Mouse (Mus musculus): ENCODE measurements around the gene Nosip. TPM values are rescaled to one million over a fixed set of nuclear protein-coding genes. Genes with fewer than 3 reads are reported as not detected.
"Not testable (repeated sequence)": the region's sequence is repeated elsewhere in the genome, so short reads cannot be mapped to it uniquely, and the experiment has no call there.

Gene Nosip
- polyA plus RNA-seq, 1 experiment = 115 TPM

DNA sequence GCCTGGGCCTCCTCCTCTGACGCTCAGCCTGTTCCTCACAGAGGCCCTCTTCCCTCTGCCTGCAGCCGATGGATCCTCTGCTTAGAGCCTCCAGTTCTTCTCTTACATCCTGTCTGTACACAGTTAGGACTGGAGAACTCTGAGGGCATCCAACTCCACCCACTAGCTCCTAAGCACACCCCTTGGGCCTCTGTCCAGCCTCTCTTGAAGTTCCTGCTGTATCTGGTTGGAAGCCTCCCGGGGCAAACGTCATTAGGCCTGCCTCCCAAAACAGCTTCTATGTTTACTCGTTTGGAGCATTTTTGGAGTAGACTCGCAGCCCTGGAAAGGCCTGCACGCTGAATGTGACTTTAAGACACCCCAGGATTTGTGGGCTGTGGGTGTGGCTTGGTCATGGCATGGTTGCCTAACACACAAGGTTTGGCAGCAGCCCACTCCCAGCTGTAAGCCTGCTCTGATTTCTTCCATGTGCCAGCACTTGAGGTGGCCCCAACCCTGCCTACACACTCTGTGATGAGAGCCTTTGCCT lies 41.5 kb downstream of the Nosip start, which contains the start of gene Fcgrt:
Gene Fcgrt, minus strand, starts transcription at position 200 of the 529 bp plus-strand sequence.
- Histone ChIP-seq H3K27ac (ENCODE audit: control insufficient read depth, insufficient read depth, low read depth, low read length) (peak within 1 kb of the TSS; percentile 84), H3K27me3 (ENCODE audit: control insufficient read depth, insufficient read depth, low read length) (no peaks in the 10 kb centered on the region), H3K4me1 (ENCODE audit: control insufficient read depth, insufficient read depth, low read length) (no peaks in the 10 kb centered on the region), H3K36me3 (ENCODE audit: control insufficient read depth, insufficient read depth, low read length) (no peaks in the 10 kb centered on the region), H3K4me3 (ENCODE audit: control insufficient read depth, low read depth, low read length) (peak within 1 kb of the TSS; percentile 70)
- no peak for TF ChIP-seq CTCF (IDR thresholded peaks at IDR 0.05; ENCODE audit: control insufficient read depth, insufficient read depth, insufficient replicate concordance, low read depth, low read length)
- 0 out of 2 replicates have a peak, but pooled peaks have one; percentile 16 for TF ChIP-seq POLR2A (IDR thresholded peaks at IDR 0.05; ENCODE audit: control insufficient read depth, low read depth, low read length)

DNA sequence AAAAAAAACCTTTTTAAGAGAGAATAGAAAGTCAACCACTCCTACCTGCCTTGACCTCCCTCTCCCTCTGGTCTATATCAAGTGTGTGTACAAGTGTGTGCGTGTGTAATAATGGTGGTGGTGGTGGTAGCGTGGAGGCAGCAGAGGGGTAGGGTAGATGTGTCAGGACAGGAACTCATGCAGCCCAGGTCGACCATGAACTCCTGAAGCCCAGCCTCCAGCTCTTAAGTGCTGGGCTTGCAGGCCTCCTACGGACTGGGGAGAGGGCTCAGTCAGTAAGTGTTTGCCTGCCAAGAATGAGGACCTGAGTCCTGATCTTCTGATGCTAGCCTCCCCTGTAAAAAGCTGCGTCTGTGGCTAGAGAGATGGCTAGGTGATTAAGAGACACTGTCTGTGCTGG lies 42.7 kb downstream of the Nosip start:
- no peak for TF ChIP-seq CTCF (IDR thresholded peaks at IDR 0.05; ENCODE audit: control insufficient read depth, insufficient read depth, insufficient replicate concordance, low read depth, low read length)
- no peak for TF ChIP-seq POLR2A (IDR thresholded peaks at IDR 0.05; ENCODE audit: control insufficient read depth, low read depth, low read length)
- H3K4me3 ChIP-seq (ENCODE audit: control insufficient read depth, low read depth, low read length) = no peak overlapping the region
- H3K27ac ChIP-seq (ENCODE audit: control insufficient read depth, insufficient read depth, low read depth, low read length) = no peak overlapping the region
- no peaks in the 10 kb centered on the region for H3K27me3 ChIP-seq (ENCODE audit: control insufficient read depth, insufficient read depth, low read length)
- no peaks in the 10 kb centered on the region for H3K36me3 ChIP-seq (ENCODE audit: control insufficient read depth, insufficient read depth, low read length)
- H3K4me1 ChIP-seq (ENCODE audit: control insufficient read depth, insufficient read depth, low read length) = no peaks in the 10 kb centered on the region

DNA sequence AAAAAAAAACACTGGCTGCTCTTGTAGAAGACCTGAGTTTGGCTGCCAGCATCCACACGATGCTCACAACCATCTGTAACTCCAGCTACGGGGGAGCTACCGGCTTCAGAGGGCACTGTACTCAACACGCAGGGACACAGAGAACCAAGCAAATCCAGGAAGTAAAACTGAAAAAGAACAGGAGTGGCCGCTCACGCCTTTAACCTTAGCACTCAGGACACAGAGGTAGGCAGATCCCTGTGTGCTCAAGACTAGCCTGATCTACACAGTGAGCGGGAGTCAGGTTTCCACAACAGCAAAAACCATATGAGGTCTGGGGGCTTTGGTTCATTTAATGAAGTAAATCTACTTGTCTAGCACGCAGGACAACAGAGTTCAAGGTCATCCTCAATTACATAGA lies 43.3 kb downstream of the Nosip start:
- TF ChIP-seq CTCF (IDR thresholded peaks at IDR 0.05; ENCODE audit: control insufficient read depth, insufficient read depth, insufficient replicate concordance, low read depth, low read length) (no peak), POLR2A (IDR thresholded peaks at IDR 0.05; ENCODE audit: control insufficient read depth, low read depth, low read length) (no peak)
- H3K4me1 ChIP-seq (ENCODE audit: control insufficient read depth, insufficient read depth, low read length) = no peaks in the 10 kb centered on the region
- H3K4me3 ChIP-seq (ENCODE audit: control insufficient read depth, low read depth, low read length) = no peak overlapping the region
- no peaks in the 10 kb centered on the region for H3K36me3 ChIP-seq (ENCODE audit: control insufficient read depth, insufficient read depth, low read length)
- no peaks in the 10 kb centered on the region for H3K27me3 ChIP-seq (ENCODE audit: control insufficient read depth, insufficient read depth, low read length)
- no peak overlapping the region for H3K27ac ChIP-seq (ENCODE audit: control insufficient read depth, insufficient read depth, low read depth, low read length)

DNA sequence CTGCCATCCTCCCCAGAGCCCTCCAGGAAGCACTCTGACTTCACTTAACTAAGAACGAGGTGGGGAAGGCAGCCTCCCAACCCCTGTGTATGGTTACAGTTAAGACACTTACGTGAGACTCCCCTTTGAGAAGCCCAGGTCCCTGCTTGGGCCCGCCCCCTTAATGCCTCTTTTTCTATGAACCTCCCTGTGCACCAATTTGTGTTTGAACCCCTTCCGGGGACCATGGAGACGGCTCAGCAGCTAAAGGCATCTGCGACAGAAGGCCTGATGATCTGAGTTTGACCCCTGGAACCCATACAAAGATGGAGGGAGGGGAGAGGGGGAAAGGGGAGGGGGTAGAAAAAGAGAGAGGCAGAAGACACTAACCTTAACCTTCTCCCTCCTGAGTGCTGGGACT lies 44.2 kb downstream of the Nosip start:
- Histone ChIP-seq H3K27me3 (ENCODE audit: control insufficient read depth, insufficient read depth, low read length) (no peaks in the 10 kb centered on the region), H3K27ac (ENCODE audit: control insufficient read depth, insufficient read depth, low read depth, low read length) (no peak overlapping the region), H3K36me3 (ENCODE audit: control insufficient read depth, insufficient read depth, low read length) (no peaks in the 10 kb centered on the region), H3K4me1 (ENCODE audit: control insufficient read depth, insufficient read depth, low read length) (no peaks in the 10 kb centered on the region), H3K4me3 (ENCODE audit: control insufficient read depth, low read depth, low read length) (no peak overlapping the region)
- TF ChIP-seq POLR2A (IDR thresholded peaks at IDR 0.05; ENCODE audit: control insufficient read depth, low read depth, low read length) = no peak

DNA sequence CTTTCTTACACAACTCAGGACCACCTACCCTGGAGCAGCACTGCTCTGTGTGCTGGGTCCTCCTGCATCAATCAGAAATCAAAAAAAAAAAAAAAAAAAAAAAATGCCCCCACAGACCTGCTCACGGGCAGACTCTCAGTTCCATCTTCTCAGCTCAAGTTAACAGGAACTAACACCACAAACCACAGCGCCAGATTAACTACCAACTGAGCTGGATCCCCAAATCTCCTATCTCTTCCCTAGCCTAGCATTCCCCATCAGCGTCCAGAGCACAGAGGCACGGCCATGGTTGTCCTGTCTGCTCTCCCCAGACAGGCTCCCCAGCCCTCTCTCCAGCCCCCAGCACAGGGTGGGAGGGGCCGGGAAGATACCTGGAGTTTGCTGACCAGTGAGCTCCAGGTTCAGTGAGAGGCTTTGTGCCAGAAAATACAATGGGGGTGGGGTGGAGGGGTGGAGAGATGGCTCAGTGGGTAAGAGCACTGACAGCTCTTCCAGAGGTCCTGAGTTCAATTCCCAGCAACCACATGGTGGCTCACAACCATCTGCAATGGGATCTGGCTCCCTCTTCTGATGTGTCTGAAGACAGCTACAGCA lies 44.9 kb downstream of the Nosip start:
- no peak overlapping the region for H3K4me3 ChIP-seq (ENCODE audit: control insufficient read depth, low read depth, low read length)
- no peak for TF ChIP-seq CTCF (IDR thresholded peaks at IDR 0.05; ENCODE audit: control insufficient read depth, insufficient read depth, insufficient replicate concordance, low read depth, low read length)
- TF ChIP-seq POLR2A (IDR thresholded peaks at IDR 0.05; ENCODE audit: control insufficient read depth, low read depth, low read length) = no peak
- H3K4me1 ChIP-seq (ENCODE audit: control insufficient read depth, insufficient read depth, low read length) = no peaks in the 10 kb centered on the region
- H3K27me3 ChIP-seq (ENCODE audit: control insufficient read depth, insufficient read depth, low read length) = no peaks in the 10 kb centered on the region
- H3K27ac ChIP-seq (ENCODE audit: control insufficient read depth, insufficient read depth, low read depth, low read length) = no peak overlapping the region
- no peaks in the 10 kb centered on the region for H3K36me3 ChIP-seq (ENCODE audit: control insufficient read depth, insufficient read depth, low read length)

DNA sequence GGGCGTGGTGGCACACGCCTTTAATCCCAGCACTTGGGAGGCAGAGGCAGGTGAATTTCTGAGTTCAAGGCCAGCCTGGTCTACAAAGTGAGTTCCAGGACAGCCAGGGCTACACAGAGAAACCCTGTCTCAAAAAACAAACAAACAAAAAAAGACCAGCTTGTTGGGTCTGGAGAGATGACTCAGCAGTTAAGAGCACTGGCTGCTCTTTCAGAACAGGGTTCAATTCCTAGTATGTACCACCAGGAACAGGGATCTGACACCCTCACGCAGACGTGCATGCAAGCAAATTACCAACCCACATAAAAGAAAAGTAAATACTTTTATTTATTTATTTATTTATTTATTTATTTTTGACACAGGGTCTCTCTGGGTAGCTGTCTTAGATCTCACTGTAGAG lies 47.9 kb downstream of the Nosip start:
- H3K27ac ChIP-seq (ENCODE audit: control insufficient read depth, insufficient read depth, low read depth, low read length); H3K4me3 ChIP-seq (ENCODE audit: control insufficient read depth, low read depth, low read length); H3K4me1 ChIP-seq (ENCODE audit: control insufficient read depth, insufficient read depth, low read length); H3K27me3 ChIP-seq (ENCODE audit: control insufficient read depth, insufficient read depth, low read length); H3K36me3 ChIP-seq (ENCODE audit: control insufficient read depth, insufficient read depth, low read length): not testable (repeated sequence)

DNA sequence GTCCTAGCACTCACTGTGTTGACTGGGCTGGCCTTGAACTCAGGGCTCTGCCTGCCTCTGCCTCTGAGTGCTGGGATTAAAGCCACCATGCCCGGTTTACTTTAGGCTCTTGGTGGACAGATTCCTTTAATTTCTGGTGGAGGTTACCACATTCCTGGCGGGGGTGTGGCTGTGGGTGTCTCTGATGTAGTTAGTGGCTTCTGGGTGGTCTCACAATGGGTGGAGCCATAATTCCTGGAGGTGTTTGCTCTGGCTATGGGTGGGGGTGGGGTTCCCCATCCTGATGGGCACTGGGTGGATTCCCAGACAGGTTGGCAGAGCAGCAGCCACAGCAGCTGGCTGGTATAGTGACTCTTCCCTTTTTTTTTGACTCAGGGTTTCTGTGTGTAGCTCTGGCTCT lies 49.7 kb downstream of the Nosip start:
- H3K4me3 ChIP-seq (ENCODE audit: control insufficient read depth, low read depth, low read length) = no peak overlapping the region
- no peak for TF ChIP-seq CTCF (IDR thresholded peaks at IDR 0.05; ENCODE audit: control insufficient read depth, insufficient read depth, insufficient replicate concordance, low read depth, low read length)
- no peak for TF ChIP-seq POLR2A (IDR thresholded peaks at IDR 0.05; ENCODE audit: control insufficient read depth, low read depth, low read length)
- no peak overlapping the region for H3K27ac ChIP-seq (ENCODE audit: control insufficient read depth, insufficient read depth, low read depth, low read length)

DNA sequence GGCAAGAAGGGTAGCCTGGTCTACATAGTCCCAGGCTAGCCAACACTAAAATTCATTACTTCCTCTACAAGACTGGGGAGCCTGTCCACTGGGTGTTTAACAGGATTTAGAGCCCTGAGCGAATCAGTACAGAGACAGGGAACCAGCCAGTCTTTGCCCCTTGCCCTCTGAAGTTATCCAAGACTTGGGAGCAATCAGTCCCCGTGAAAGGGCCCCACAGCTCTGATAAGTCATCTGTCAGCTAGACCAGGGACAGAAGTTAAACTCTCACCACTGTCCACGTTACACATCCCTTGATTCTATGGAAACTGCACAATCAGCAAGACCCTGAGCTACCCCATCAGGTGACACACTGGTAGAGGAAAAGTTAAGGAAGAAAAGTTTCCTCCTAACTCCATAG lies 50.3 kb downstream of the Nosip start:
- no peak overlapping the region for H3K4me3 ChIP-seq (ENCODE audit: control insufficient read depth, low read depth, low read length)
- no peak overlapping the region for H3K27ac ChIP-seq (ENCODE audit: control insufficient read depth, insufficient read depth, low read depth, low read length)
- no peaks in the 10 kb centered on the region for H3K27me3 ChIP-seq (ENCODE audit: control insufficient read depth, insufficient read depth, low read length)
- H3K36me3 ChIP-seq (ENCODE audit: control insufficient read depth, insufficient read depth, low read length) = no peaks in the 10 kb centered on the region
- no peaks in the 10 kb centered on the region for H3K4me1 ChIP-seq (ENCODE audit: control insufficient read depth, insufficient read depth, low read length)
- TF ChIP-seq CTCF (IDR thresholded peaks at IDR 0.05; ENCODE audit: control insufficient read depth, insufficient read depth, insufficient replicate concordance, low read depth, low read length) (no peak), POLR2A (IDR thresholded peaks at IDR 0.05; ENCODE audit: control insufficient read depth, low read depth, low read length) (no peak)

More for the DNA sequence above, 49.7 kb downstream of the Nosip start:
- H3K4me1 ChIP-seq (ENCODE audit: control insufficient read depth, insufficient read depth, low read length) = no peaks in the 10 kb centered on the region
- no peaks in the 10 kb centered on the region for H3K36me3 ChIP-seq (ENCODE audit: control insufficient read depth, insufficient read depth, low read length)
- no peaks in the 10 kb centered on the region for H3K27me3 ChIP-seq (ENCODE audit: control insufficient read depth, insufficient read depth, low read length)
